Mouse (Mus musculus): ENCODE measurements around the gene Foxl1. TPM values are rescaled to one million over a fixed set of nuclear protein-coding genes. Genes with fewer than 3 reads are reported as not detected.
A peak's percentile ranks its signal among the peaks of the same experiment; 100 is the strongest.

Foxl1 gene
- polyA plus RNA-seq, 1 experiment from 2014 or later: 1.1 TPM

DNA sequence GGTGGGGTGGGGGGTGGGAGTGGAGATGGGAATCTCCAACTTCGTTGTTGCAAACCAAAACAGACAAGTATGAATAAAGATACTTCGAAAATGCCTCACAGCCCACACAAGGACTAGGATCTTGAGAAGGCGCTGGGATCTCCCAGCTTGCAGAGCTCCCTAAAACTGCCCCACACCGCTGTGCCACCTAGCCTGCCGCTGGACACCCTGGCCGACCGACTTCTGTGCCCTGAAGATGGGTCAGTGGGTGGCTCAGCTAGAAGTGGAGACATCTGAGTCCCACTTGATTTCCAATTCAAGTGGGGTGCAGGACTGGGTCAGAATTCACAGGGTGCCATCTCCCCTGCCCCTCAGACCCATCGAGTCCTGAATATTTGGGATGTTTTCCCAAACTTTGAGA lies 6.0 kb upstream of the Foxl1 start:
- DNase-seq (ENCODE audit: low spot score): no peak
- peaks cover 100% of the 10 kb centered on the region for H3K27me3 ChIP-seq (ENCODE audit: low read depth, poor library complexity, severe bottlenecking)
- no peak overlapping the region for H3K27ac ChIP-seq (replicated peaks)
- H3K4me3 ChIP-seq: no peak overlapping the region
- H3K36me3 ChIP-seq: no peaks in the 10 kb centered on the region
- H3K4me1 ChIP-seq: peaks cover 28% of the 10 kb centered on the region
- 16% methylated on average over 8 of the region's 8 CpGs for WGBS
- peaks cover 4% of the 10 kb centered on the region; the same call in 1 of the 2 replicates for H3K9me3 ChIP-seq (replicated peaks)

DNA sequence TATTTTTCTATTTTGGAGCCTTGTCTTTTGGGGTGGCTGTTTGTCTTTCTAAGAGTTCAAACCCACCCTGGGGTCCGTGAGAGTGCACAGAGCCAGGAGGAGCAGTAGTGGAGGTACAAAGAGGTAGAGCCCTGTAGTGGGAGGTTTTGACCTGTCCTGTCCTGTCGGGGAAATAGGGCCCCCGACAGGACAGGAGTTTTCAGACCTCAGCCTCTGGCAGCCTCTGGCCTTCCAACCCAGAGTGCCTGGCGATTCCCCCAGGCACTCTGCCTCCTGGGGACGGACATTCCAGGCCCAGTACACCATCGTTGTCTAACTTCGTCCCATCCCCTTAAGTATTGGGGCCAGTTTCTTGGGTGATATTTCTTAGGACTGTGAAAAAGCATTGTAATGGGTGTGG lies 5.4 kb upstream of the Foxl1 start:
- peaks cover 4% of the 10 kb centered on the region; the same call in 1 of the 2 replicates for H3K9me3 ChIP-seq (replicated peaks)
- H3K4me1 ChIP-seq: peaks cover 22% of the 10 kb centered on the region
- H3K36me3 ChIP-seq: no peaks in the 10 kb centered on the region
- 3% methylated on average over 7 of the region's 7 CpGs for WGBS
- no peak overlapping the region for H3K27ac ChIP-seq (replicated peaks)
- H3K4me3 ChIP-seq: no peak overlapping the region
- H3K27me3 ChIP-seq (ENCODE audit: low read depth, poor library complexity, severe bottlenecking): peaks cover 100% of the 10 kb centered on the region
- DNase-seq (ENCODE audit: low spot score): peak; percentile 18

DNA sequence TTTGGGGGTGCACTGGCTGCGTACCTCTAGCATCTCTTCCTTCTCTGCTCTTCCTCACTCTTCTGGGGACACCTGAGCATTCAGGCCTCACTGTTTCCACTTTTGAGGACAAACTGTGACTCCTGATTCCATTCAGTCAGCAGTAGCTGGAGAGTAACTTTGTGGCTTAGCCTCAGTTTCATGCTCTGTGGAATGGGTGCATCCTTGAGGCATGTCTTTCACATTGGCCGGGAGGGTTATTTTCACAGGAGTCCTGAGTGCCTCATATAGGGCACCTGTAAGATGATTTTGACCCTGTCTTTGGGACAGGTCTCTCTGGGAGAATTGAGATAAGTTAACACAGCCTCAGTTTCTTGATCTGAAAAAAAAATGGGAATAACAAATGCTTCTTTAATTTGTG lies 4.6 kb upstream of the Foxl1 start:
- Histone ChIP-seq H3K27ac (replicated peaks) (no peak overlapping the region), H3K27me3 (ENCODE audit: low read depth, poor library complexity, severe bottlenecking) (peaks cover 100% of the 10 kb centered on the region), H3K9me3 (replicated peaks) (peaks cover 4% of the 10 kb centered on the region; the same call in 1 of the 2 replicates), H3K4me1 (peaks cover 22% of the 10 kb centered on the region), H3K4me3 (no peak overlapping the region), H3K36me3 (no peaks in the 10 kb centered on the region)
- WGBS: 34% methylated on average over 2 of the region's 2 CpGs
- no peak for DNase-seq (ENCODE audit: low spot score)

DNA sequence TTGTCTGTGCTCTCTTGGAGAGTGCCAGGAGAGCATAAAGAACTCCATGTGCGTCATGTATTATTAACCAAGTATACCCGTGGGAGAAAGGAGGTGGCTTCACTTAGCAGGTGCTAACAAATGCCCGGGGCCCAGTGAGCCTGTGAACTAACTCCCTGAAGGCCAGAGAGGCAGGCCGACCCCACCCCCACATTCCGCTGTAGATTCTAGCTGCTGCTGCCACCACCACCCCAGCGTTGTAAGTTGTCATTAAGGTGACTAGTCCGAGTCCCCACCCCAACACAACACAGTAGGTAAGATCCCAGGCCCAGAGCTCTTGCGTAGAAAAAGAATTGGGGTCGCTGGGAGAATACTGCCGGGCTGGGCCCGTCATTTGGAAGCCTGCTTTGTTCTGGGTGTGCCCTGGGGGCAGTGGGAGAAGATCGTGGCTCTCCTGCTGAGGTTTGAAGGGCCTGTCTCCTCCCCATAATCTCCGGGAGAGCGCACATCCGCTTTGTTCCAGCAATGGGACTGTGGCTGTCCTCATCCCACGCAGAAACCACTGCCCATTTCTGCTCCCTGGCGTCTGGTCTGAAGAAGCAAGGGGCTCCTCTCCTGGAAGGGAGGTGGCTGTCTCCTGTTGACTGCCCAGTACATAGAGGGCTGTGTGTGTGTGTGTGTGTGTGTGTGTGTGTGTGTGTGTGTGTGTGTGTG lies 3.0 kb upstream of the Foxl1 start:
- Histone ChIP-seq H3K27ac (replicated peaks) (no peak overlapping the region), H3K27me3 (ENCODE audit: low read depth, poor library complexity, severe bottlenecking) (peaks cover 100% of the 10 kb centered on the region), H3K4me3 (peak overlapping the region; percentile 49), H3K4me1 (peaks cover 34% of the 10 kb centered on the region), H3K36me3 (no peaks in the 10 kb centered on the region), H3K9me3 (replicated peaks) (peaks cover 4% of the 10 kb centered on the region; the same call in 1 of the 2 replicates)
- 1% methylated on average over 17 of the region's 17 CpGs for WGBS
- peak; percentile 19 for DNase-seq (ENCODE audit: low spot score)

DNA sequence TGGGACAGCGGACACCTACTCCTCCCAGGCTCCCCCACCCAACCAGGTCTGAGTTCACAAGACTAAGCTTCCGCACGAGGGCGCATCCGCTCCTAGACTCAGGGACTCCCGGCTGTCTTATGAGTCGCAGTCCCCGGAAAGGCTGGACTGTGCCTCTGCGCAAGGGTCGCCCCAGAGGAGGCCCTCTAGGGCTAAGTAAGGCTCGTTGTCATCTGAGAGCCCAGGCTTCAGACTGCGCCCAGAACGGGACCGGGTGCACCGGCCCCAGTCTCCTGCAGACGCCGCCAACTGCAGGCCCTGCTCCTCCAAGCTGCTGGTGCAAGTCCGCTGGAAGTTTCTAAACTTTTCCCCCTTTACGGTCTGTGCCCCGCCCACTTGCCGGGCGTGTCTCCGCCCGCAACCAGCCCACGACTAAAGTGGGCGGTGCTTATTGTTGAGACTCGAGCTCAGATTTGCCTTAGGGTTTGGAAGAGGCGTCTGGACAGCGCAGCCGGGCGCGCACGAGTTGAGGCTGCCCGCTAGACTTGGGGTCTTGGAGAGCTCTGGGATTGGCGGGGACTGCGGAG lies 2.3 kb upstream of the Foxl1 start:
- WGBS: under 1% methylated on average over 36 of the region's 36 CpGs
- H3K4me3 ChIP-seq: peak overlapping the region; percentile 49
- DNase-seq (ENCODE audit: low spot score): peak; percentile 82
- peaks cover 4% of the 10 kb centered on the region; the same call in 1 of the 2 replicates for H3K9me3 ChIP-seq (replicated peaks)
- H3K27ac ChIP-seq (replicated peaks): no peak overlapping the region
- no peaks in the 10 kb centered on the region for H3K36me3 ChIP-seq
- peaks cover 34% of the 10 kb centered on the region for H3K4me1 ChIP-seq
- H3K27me3 ChIP-seq (ENCODE audit: low read depth, poor library complexity, severe bottlenecking): peaks cover 100% of the 10 kb centered on the region

DNA sequence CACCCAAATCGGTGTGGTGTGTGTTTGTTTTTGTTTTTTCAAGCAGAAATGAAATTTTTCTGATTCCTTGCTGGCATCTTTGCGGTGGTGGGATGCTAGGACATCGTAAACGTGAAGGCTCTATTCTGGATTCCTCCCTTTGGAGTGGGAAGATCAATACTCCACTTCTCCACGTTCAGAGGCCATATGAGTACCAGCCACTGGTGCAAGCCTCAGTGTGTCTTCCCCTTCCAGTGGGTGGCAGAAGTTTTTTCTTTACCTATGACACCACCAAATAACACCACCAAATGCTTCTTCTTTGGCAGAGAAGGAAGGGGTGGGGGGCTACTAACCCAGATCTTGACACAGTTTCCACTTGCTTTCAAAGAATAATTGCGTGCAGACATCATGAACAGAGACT lies 1.5 kb upstream of the Foxl1 start:
- peak; percentile 26 for DNase-seq (ENCODE audit: low spot score)

DNA sequence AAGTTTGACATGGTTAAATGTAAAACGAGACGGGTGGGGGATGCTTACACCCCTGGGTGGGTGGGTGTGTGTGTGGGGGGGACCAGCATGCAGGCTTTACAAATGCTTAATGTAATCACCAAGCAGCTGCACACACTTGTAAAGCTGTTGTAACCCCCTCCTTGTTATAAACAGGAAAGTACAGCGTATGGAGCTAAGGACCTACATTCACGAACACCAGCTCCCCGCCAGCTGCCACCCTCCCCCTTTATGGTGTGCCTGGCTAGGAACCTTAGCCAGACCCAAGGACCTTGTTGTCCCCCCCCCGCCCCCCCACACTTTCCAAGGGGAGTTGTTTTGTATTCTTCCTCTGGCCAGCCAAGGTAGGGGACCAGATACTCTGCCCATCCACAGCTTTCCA lies 1.0 kb upstream of the Foxl1 start:
- DNase-seq (ENCODE audit: low spot score): no peak
- Histone ChIP-seq H3K27ac (replicated peaks) (no peak overlapping the region), H3K27me3 (ENCODE audit: low read depth, poor library complexity, severe bottlenecking) (peaks cover 99% of the 10 kb centered on the region), H3K4me3 (no peak overlapping the region), H3K36me3 (no peaks in the 10 kb centered on the region), H3K9me3 (replicated peaks) (peaks cover 4% of the 10 kb centered on the region; the same call in 1 of the 2 replicates), H3K4me1 (peaks cover 34% of the 10 kb centered on the region)
- under 1% methylated on average over 6 of the region's 6 CpGs for WGBS

More for the DNA sequence above, 1.5 kb upstream of the Foxl1 start:
- Histone ChIP-seq H3K27ac (replicated peaks) (no peak overlapping the region), H3K36me3 (no peaks in the 10 kb centered on the region), H3K4me3 (no peak overlapping the region; the same call in 1 of the 2 replicates), H3K4me1 (peaks cover 34% of the 10 kb centered on the region), H3K27me3 (ENCODE audit: low read depth, poor library complexity, severe bottlenecking) (peaks cover 100% of the 10 kb centered on the region), H3K9me3 (replicated peaks) (peaks cover 4% of the 10 kb centered on the region; the same call in 1 of the 2 replicates)
- WGBS: 2% methylated on average over 6 of the region's 6 CpGs

DNA sequence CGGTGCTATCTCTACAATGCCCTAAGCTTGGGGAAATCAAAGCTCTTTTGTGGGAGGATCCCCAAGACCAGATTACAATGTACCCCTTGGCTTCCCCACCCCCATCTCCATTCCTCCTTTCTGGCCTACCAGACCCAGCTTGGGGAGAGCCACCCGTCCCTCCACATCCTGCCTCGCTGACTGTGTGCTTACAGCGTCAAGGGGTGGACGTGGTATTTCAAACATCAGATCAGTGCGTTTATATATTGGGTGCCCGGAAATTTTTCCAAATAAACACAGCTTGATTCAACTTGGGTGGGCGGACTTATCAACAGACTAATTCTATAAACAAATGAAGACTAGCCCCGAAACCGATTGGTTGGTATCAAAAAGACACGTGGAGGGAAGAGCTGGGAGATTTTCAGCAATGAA lies 444 bp upstream of the Foxl1 start:
- Histone ChIP-seq H3K4me3 (no peak overlapping the region), H3K4me1 (peaks cover 38% of the 10 kb centered on the region), H3K36me3 (no peaks in the 10 kb centered on the region), H3K27ac (replicated peaks) (no peak overlapping the region), H3K9me3 (replicated peaks) (peaks cover 4% of the 10 kb centered on the region; the same call in 1 of the 2 replicates), H3K27me3 (ENCODE audit: low read depth, poor library complexity, severe bottlenecking) (peaks cover 99% of the 10 kb centered on the region)
- WGBS: 3% methylated on average over 11 of the region's 11 CpGs
- peak; percentile 27 for DNase-seq (ENCODE audit: low spot score)

DNA sequence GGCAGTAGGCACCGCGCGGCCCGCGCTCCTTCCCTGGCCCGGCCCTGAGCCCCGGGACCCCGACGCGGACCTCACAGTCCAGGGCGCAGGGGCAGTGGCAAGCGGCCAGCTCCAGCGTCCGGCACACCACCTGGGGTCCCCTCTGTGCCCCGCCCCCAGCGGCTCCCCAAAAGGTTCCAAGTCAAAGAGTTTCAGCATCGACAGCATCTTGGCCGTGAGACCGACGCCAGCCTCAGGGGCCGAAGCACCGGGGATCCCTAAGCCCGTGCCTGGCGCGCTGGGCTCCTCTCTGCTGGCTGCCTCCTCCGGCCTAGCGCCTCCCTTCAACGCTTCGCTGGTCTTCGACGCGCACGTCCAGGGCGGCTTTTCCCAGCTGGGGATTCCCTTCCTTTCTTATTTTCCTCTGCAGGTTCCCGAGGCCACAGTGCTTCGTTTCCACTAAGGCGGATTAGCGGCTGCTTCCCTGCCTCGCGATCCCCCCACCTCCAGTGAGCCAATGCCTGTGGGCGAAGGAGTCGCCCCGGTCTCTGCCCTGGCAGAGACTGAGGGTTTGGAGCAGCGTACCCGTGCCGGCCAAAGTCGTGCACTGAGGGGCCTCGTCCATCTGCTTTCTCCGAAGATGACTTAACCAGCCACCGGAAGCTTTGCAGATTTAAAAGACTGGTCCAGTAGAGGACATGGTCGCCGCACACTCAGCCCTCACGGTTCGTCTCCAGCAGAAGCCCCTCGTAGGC lies 958 bp downstream of the Foxl1 start:
- H3K9me3 ChIP-seq (replicated peaks): peaks cover 4% of the 10 kb centered on the region; the same call in 1 of the 2 replicates
- no peak overlapping the region for H3K27ac ChIP-seq (replicated peaks)
- DNase-seq (ENCODE audit: low spot score): peak; percentile 54
- H3K36me3 ChIP-seq: no peaks in the 10 kb centered on the region
- peak overlapping the region; percentile 29 for H3K4me3 ChIP-seq
- H3K27me3 ChIP-seq (ENCODE audit: low read depth, poor library complexity, severe bottlenecking): peaks cover 98% of the 10 kb centered on the region
- 1% methylated on average over 55 of the region's 55 CpGs for WGBS
- H3K4me1 ChIP-seq: peaks cover 38% of the 10 kb centered on the region

DNA sequence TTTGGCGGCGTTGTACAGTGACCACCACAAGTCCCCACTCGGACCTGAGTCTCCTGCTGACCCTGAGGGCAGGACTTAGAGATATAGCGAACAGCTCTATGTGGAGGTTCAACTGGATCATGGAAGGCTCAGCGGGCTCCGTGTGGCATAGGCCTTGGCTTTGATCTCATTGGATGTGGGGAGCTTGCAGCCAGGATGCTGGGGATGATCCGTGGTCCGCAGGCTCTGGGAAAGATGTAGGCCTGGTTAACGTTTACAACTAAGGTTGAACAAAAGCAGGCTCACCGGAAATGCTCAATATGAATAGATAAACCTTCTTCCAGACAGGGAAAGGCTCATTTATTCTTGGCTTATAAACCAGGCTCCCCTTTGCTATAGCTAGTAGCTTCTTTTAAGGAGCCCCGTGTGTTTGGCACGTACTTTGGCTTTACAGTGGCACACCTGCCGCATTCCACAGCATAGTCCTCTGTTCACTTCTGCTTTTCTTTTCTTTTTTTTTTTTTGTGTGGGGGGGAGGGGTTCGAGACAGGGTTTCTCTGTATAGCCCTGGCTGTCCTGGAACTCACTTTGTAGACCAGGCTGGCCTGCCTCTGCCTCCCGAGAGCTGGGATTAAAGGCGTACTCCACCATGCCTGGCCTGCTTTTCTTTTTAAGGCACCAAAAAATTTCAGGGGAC lies 1.7 kb downstream of the Foxl1 start:
- Histone ChIP-seq H3K4me3 (no peak overlapping the region), H3K9me3 (replicated peaks) (no peaks in the 10 kb centered on the region), H3K4me1 (peaks cover 38% of the 10 kb centered on the region), H3K36me3 (no peaks in the 10 kb centered on the region), H3K27me3 (ENCODE audit: low read depth, poor library complexity, severe bottlenecking) (peaks cover 98% of the 10 kb centered on the region), H3K27ac (replicated peaks) (no peak overlapping the region)
- no peak for DNase-seq (ENCODE audit: low spot score)
- 15% methylated on average over 16 of the region's 16 CpGs for WGBS

DNA sequence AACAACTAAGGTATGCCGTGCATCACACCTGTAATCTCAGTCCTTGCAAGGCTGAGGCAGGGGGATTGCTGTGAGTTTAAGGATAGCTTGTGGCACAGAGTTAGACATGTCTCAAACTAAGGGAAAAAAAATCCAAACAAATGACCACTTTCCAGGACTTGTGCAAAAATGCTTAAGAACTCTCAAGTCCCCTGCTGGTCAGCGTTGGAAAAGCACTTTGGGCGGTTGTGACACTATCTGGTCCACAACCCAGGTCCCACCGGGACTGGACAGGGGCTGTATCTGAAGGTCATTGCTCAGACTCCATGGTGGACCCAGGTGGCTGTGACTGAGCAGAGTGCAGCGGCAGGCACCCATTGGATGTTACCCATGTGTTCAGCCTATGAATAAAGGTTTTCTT lies 2.8 kb downstream of the Foxl1 start:
- peak; percentile 41 for DNase-seq (ENCODE audit: low spot score)
- H3K36me3 ChIP-seq: no peaks in the 10 kb centered on the region
- H3K4me1 ChIP-seq: peaks cover 27% of the 10 kb centered on the region
- H3K9me3 ChIP-seq (replicated peaks): no peaks in the 10 kb centered on the region
- no peak overlapping the region for H3K27ac ChIP-seq (replicated peaks)
- no peak overlapping the region for H3K4me3 ChIP-seq
- peaks cover 90% of the 10 kb centered on the region for H3K27me3 ChIP-seq (ENCODE audit: low read depth, poor library complexity, severe bottlenecking)
- WGBS: 34% methylated on average over 5 of the region's 5 CpGs

DNA sequence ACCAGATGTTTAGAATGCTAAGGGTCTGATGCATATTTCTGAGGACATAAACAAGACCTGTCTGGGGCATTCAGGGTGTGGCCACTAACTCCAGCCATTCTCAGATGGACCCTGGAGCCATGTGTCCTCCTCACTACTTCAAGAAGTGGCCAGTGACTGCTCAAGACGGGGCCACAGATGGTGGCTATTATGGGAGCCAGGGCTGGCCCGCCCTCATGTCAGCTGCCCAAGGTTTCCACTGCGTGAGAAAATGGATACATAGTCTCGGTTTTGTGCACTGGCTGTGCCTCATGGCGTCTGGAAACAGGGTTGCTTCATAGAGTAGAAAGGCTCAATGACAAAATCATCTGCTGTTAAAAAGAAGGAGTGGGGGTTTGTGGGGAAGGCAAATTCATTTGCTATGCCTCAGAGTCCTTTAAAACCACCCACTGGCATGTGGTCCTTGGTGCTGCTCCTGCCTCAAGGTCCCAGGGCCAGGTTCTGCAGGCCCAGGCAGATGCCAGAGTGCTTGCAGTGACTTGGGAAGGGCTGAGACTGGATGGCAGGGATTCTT lies 5.3 kb downstream of the Foxl1 start:
- Histone ChIP-seq H3K4me1 (peaks cover 16% of the 10 kb centered on the region), H3K27ac (replicated peaks) (no peak overlapping the region), H3K4me3 (no peak overlapping the region), H3K9me3 (replicated peaks) (peaks cover 14% of the 10 kb centered on the region; the same call in 1 of the 2 replicates), H3K27me3 (ENCODE audit: low read depth, poor library complexity, severe bottlenecking) (peaks cover 65% of the 10 kb centered on the region), H3K36me3 (no peaks in the 10 kb centered on the region)
- WGBS: 74% methylated on average over 5 of the region's 5 CpGs
- DNase-seq (ENCODE audit: low spot score): no peak
